Mouse (Mus musculus) thymus, postnatal 36 days (tissue): Measurements from ENCODE around the gene Tm9sf2.
"Not testable (repeated sequence)": the region's sequence is repeated elsewhere in the genome, so short reads cannot be mapped to it uniquely, and the experiment has no call there.

Source experiments
- DNase-seq, 2 experiments: peaks; one replicate each; pipeline ENCODE4 v3.0.0; 2022; ENCODE audit warnings: mixed read lengths in 2 of 2

Tm9sf2 gene

GRCm38 (mm10) chr14:122106822-122107468 lies at the start of gene Tm9sf2:
TSS of gene Tm9sf2 (plus strand) at chr14:122107038.
- peak; percentile 93 to 97 for DNase-seq

GRCm38 (mm10) chr14:122057941-122058346 lies 48.9 kb upstream of the Tm9sf2 start:
- DNase-seq = no peak

DNA sequence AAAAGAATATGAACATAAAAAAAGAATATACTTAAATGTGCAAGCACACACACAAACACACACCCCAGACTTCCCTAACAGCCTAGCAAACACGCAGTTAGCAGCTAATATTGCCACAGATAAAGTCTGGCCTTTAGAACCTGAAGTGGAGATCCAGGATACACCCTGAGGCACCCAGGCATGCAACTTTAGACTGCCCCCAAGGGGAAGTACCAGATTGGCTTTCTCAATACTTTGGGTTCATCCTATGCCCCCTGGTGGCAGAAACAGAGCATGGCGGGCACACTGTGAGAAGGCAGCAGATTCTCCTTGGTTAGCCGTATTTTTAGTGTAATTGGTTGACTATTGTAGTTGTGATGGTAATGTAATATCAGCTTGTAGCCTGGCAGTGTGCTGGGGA lies 46.2 kb upstream of the Tm9sf2 start:
- DNase-seq = peak; percentile 84 to 85

GRCm38 (mm10) chr14:122061376-122061775 lies 45.5 kb upstream of the Tm9sf2 start:
- no peak for DNase-seq

DNA sequence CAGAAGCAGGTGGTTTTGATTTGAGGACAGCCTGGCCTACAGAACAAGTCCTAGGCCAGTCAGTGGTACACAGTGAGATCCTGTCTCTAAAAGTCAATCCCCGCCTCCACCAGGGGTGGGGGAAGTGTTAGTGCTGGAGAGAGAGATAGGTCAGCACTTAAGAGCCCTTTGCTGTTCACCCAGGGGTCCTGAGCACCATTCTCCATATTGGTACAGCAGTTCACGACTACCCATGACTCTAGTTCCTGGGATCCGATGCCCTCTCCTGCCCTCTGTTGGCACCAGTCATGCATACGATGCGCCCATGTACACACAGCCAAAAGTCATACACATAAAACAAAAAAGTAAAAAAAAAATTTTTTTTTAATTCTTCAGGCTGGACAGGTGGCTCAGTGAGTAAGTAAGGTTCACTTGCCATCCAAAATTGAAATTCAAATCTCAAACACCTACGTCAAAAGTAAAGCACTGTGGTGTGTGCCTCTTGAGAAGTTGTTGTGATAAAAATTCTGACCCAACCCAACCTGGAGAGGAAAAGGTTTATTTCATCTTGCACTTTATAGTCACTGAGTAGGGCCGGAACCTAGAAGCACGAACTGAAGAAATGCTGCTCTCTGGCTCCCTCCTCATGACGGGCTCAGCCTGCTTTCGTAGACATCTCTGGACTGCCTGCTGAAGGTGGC lies 44.3 kb upstream of the Tm9sf2 start:
- peak in 1 of 2 experiments; percentile 41 for DNase-seq

- no peak for DNase-seq
Measured at GRCm38 (mm10) chr14:122063599-122063998, 43.2 kb upstream of the Tm9sf2 start.

DNA sequence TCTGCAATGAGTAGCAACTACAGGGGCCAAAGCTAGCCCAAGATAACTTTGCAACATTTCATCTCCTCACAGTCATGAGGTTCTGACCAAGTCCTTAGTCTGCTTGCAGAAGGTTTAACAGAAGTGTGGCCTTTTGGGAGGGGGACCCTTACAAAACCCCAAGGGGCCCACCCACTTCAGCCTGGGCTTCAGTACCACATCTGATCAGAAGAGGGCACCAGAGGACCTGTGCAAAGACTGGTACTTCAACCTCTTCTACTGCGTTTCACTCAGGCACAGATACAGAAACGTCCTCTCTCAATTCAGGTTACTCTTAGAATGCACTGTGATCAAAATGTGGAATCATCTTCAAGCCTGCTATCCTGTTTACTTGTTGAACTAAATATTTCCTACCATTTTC lies 42.3 kb upstream of the Tm9sf2 start:
- DNase-seq = peak; percentile 83 to 87

DNA sequence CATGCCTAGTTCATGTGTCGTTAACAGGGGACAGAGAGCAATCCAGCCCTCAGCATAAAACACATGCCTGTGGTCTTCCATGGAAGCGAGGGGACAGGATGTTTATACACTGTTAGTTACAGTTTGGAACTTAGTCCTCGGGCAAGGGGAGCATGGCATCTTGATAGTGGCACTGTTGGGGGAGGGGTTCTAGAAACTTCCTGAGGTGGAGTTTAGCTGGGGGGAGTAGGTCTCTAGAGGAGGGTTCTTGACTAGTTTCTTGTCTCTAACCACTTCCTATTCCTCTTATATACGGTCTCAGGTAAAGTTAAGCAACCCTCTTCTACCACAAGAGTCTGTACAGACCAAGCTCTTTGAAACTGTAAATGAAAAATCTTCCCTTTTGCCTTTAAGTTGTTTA lies 40.6 kb upstream of the Tm9sf2 start:
- DNase-seq = peak; percentile 53 to 68

DNA sequence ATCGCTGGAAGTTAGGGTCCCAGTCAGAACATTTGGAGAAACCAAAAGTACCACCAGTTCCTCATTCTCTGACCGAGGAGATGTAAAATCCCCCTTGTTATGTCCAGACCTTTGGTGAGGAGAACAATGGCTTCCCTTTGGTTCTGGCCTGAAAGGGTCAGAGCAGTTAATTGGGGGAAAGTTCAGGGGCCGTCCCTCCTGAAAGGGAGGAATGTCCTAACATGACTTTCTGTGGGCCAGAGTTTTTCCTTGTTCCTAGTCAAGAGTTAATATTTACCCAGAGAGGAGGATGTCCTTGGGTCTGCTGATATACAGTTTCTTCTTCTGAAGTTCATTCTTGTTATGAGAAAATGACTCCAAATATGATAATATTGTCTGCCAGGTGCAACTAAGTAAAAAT lies 38.8 kb upstream of the Tm9sf2 start:
- DNase-seq = not testable (repeated sequence)

- no peak for DNase-seq
Measured at GRCm38 (mm10) chr14:122068801-122069695, 37.8 kb upstream of the Tm9sf2 start.

- DNase-seq = no peak
Measured at GRCm38 (mm10) chr14:122069948-122070347, 36.9 kb upstream of the Tm9sf2 start.

GRCm38 (mm10) chr14:122073422-122073821 lies 33.4 kb upstream of the Tm9sf2 start:
- DNase-seq = no peak

GRCm38 (mm10) chr14:122074360-122074759 lies 32.5 kb upstream of the Tm9sf2 start:
- DNase-seq = no peak

GRCm38 (mm10) chr14:122075485-122076200 lies 31.2 kb upstream of the Tm9sf2 start:
- no peak for DNase-seq

GRCm38 (mm10) chr14:122077017-122077416 lies 29.8 kb upstream of the Tm9sf2 start:
- DNase-seq = no peak

- DNase-seq = peak; percentile 72 to 75
Measured at GRCm38 (mm10) chr14:122079428-122079827, 27.4 kb upstream of the Tm9sf2 start.

DNA sequence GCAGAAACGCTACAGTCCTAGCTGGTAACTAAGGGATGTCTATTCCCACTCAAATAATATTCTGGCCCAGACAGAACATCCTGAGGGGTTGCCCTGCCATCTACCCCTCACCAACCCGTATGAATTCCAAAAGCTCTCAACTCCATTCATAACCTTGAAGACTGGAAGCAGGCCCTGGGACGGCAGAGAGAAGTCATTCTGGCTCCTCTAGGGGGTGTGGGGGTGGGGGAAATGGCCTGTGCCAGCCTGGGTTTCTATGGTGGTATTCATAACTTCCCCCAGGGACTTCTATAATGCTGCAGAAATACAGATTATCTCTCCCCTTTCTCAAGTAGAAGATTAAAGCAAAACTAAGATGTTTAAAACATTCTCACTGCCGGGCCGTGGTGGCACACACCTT lies 26.9 kb upstream of the Tm9sf2 start:
- no peak for DNase-seq

- DNase-seq = no peak
Measured at GRCm38 (mm10) chr14:122081308-122081707, 25.5 kb upstream of the Tm9sf2 start.

DNA sequence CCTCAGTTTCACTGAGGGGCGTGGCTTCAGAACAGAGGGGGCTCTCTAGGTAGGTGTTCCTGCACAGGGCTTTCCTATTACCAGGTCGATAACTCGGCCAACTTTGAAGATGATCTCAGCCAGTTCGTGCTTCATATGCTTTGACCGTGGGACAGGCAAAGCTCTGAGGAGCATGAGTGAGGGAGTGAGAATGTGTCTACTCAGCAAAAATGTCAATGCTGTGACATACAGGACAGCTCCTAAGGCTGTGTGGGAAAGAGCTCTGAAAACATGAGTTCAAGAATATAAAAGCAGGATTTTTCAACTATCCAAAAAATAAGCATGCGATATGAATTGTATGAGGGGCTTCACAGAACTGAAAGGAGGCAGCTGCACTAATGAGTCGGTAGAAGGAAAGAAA lies 23.3 kb upstream of the Tm9sf2 start:
- DNase-seq = no peak

GRCm38 (mm10) chr14:122087956-122088355 lies 18.9 kb upstream of the Tm9sf2 start:
- no peak for DNase-seq

DNA sequence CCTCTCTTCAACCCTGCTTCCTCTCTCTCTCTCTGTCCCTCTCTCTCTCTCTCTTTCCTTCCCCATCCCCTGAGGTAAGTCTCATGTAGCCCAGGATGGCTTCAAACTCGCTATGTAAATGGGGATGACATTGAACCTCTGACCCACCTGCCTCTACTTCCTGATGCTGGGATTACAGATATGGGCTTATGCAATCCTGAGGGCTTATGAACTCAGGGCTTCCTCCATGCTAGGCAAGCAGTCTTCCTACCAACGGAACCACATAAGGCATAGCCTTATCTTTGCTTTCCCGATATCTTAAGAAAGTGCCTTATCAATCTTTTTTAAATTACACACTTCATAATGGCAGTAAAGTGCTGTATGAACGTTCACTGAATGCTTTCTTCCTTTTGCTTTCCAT lies 14.5 kb upstream of the Tm9sf2 start:
- DNase-seq = no peak

DNA sequence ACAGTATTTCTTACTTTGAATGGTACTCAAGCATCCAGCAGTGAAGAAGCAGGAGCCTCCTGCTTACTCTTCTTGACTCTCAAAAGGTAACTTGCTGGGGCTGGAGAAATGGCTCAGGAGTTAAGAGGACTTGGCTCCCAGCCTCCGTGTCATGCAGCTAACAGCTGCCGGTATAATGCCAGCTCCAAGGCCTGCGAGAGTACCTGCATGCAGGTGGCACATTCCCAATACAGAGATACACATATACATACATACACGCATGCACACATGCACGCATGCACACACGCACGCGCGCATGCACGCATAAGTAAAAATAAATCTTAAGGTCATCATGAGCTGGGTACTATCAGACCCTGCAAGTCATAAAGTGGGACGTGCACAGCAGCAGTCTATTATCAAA lies 10.5 kb upstream of the Tm9sf2 start:
- DNase-seq = no peak

DNA sequence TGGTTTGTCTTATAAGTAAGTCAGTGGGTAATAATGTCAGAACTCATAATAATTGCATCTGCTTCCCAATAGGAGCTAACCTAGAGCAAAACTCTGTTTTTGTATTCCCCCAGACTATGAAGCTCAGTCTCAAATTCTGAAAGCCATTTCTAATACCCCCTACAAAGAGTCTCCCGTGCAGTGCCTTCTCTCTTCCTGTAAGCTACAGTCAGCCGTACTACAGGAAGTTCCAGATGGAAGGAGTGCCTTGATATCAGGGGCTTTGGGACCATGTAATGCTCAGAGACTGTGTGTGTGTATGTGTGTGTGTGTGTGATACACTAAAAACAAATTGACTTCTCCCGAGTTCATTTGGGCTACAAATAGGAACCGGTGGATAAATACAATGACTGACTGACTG lies 7.3 kb upstream of the Tm9sf2 start:
- DNase-seq = no peak
